Mouse (Mus musculus): Measurements from ENCODE around the gene Wdr6.

The Wdr6 gene

GRCm38 (mm10) chr9:108578545-108579343, at the start of gene Wdr6:
Gene Wdr6, minus strand, starts transcription at chr9:108578739.
- peak; percentile 96 for DNase-seq

GRCm38 (mm10) chr9:108628141-108628540, 49.6 kb upstream of the Wdr6 start:
- no peak for DNase-seq

- DNase-seq: peak; percentile 74
These were observed 48.0 kb upstream of the Wdr6 start for GRCm38 (mm10) chr9:108626498-108626897.

- DNase-seq: no peak
These were observed 38.8 kb upstream of the Wdr6 start for GRCm38 (mm10) chr9:108617301-108617700.

GRCm38 (mm10) chr9:108611488-108611887, 32.9 kb upstream of the Wdr6 start:
- DNase-seq: no peak

GRCm38 (mm10) chr9:108608889-108609288, 30.4 kb upstream of the Wdr6 start:
- no peak for DNase-seq

- peak; percentile 44 for DNase-seq
These were observed 29.4 kb upstream of the Wdr6 start for GRCm38 (mm10) chr9:108607929-108608328.

GRCm38 (mm10) chr9:108601986-108602385, 23.4 kb upstream of the Wdr6 start:
- no peak for DNase-seq

- peak; percentile 73 for DNase-seq
These were observed 21.5 kb upstream of the Wdr6 start for GRCm38 (mm10) chr9:108600011-108600410.

GRCm38 (mm10) chr9:108599021-108599566, 20.6 kb upstream of the Wdr6 start:
- DNase-seq: no peak

- peak; percentile 80 for DNase-seq
These were observed 18.6 kb upstream of the Wdr6 start, which contains the start of gene P4htm for GRCm38 (mm10) chr9:108596998-108597764. Gene P4htm, minus strand, starts transcription at chr9:108597667.

- DNase-seq: no peak
These were observed 15.8 kb upstream of the Wdr6 start for GRCm38 (mm10) chr9:108594354-108594753.

- DNase-seq: no peak
These were observed 12.9 kb upstream of the Wdr6 start for GRCm38 (mm10) chr9:108591462-108591861.

GRCm38 (mm10) chr9:108589229-108589628, 10.7 kb upstream of the Wdr6 start:
- DNase-seq: no peak

- DNase-seq: peak; percentile 77
These were observed 9.1 kb upstream of the Wdr6 start for GRCm38 (mm10) chr9:108587571-108588180.

GRCm38 (mm10) chr9:108579344-108579690, 778 bp upstream of the Wdr6 start:
- DNase-seq: no peak

GRCm38 (mm10) chr9:108577934-108578544, 500 bp downstream of the Wdr6 start:
- DNase-seq: peak; percentile 72

GRCm38 (mm10) chr9:108577025-108577424, 1.5 kb downstream of the Wdr6 start:
- DNase-seq: no peak

- no peak for DNase-seq
These were observed 2.9 kb downstream of the Wdr6 start for GRCm38 (mm10) chr9:108575321-108576297.

GRCm38 (mm10) chr9:108574921-108575320, 3.6 kb downstream of the Wdr6 start:
- no peak for DNase-seq

Measured in lung, postnatal 36 days (tissue).